Mouse (Mus musculus) right cerebral cortex, postnatal 14 days (tissue): Measurements from ENCODE around the gene Hsd11b2.
A peak's percentile ranks its signal among the peaks of the same experiment; 100 is the strongest.

Experiments used
- DNase-seq: peaks from one replicate; pipeline ENCODE4 v3.0.0; 2022

Gene Hsd11b2

DNA sequence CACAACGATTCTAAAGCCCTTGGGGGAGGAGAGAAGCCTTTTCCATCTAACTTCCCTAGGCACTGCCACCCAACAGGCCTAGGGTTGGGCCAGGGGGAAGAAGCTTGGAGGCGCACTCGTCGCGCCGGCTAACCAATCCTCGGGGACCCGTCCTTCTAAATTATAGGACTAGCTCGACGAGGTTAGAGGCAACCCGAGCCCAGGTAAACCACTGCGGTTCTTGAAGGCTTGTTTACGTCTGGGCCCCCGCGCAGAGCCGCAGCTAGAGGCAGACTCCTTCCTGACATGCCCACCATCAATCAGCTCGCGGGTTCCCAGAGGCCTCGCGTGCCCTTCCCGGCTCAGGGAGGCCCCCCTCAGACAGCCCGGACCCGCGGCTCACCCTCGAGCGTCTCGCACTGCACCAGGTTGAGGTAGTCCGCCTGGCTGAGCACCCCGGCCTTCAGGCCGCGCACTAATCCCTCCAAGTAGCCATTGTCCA lies 46.9 kb downstream of the Hsd11b2 start:
- peak; percentile 42 for DNase-seq

DNA sequence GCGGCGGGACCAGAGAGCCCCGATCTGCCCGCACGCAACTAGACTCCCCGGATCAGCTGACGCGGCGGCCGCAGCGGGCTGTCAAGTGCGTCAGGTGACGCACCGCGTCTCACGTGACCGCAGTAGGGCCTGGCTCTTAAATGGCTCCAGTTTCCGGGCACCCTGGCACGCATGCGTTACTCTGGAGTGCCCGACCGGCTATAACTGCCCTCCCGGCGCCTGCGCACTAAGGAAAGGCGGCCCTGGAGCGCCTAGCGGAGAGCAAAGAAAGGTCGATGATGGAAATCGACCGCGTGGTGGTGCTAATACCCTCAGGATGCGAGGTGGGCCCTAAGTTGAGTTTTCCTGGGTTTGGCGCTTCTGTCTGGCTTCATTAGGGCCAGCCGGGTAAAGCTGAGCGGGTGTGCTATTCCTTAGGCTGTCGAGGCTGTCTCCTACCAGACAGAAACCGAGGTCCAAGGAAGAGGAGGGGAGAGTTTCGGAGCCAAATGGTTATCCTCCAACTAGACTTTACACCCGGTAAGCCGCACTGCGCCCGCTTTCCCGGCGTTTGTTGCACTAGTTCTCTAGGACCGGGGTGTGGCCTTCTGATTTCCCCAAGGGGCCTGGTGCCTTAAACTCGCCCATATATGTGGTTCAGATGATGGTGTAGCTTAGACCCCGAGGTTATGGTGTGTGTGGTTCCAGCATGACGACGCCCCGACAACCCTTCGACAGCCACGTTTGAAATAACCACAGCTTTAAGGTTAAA lies 47.6 kb downstream of the Hsd11b2 start, which contains the start of gene Atp6v0d1:
Gene Atp6v0d1, minus strand, starts transcription at position 96 of the 751 bp plus-strand sequence.
- DNase-seq, result peak; percentile 99

DNA sequence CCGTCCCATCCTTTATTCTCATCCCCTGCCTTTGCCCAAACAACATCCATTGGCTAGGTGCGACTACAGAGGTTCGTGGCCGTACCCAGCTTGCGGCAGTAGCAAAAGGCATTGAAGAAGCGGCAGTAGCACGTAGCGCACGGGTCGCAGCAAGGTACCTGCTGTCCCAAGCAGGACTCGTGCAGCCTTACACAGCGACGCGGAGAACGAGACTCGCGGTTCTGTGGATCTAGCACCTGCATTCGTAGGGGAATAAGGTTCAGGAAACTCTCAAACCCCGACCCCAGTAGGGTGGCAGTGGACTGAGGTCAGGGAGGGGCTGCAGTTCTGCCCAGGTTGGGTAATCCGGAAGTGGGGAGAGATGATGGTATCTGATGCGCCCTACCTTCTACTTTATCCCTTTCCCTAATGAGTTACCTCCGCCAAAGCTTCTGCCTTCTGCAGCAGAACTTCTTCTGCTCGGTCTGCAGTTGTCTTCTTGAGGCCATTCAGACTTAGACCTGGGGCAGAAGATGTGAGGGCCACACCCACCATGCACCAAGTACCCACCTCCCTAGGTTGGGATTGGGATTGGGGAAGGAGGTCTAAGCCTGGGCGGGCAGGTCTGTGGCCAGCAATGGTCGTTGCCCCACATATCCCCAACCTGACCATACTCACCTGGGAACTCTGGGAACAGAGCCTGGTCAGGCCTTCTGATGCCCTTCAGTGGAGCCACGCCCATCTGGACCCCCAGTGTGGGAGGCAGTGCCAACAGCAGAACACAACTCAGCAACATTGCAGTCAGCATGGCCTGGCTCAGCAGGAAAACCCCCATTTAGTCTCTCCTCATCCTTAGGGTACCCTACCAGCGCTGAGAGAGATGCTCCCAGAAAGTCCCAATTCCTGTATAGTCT lies 48.4 kb downstream of the Hsd11b2 start:
- DNase-seq, result peak; percentile 24

DNA sequence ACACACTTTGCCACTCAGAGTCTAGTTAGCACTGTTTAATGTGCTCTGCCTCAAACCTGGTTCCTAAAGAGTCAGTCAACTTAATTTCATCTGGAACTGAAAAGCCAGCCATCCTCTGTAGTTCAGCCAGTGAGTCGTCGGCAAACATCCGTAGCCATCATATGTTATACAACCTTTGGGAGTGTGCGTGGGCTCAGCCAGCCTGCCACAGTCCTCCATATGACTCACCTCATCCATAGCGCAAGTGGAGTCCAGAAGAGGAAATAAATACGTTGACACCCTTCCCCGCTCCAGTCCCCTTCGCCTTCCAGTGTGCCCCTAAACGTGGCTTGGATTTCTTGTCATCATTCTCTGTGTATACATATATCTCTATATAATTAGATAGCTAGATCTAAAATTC lies 53.3 kb downstream of the Hsd11b2 start:
- DNase-seq, result no peak

- peak; percentile 26 for DNase-seq
These were observed 54.9 kb downstream of the Hsd11b2 start for GRCm38 (mm10) chr8:105573427-105573826.
